Mouse (Mus musculus): Measurements from ENCODE around the gene Olfr194.
"Not testable (repeated sequence)": the region's sequence is repeated elsewhere in the genome, so short reads cannot be mapped to it uniquely, and the experiment has no call there.

The Olfr194 gene

DNA sequence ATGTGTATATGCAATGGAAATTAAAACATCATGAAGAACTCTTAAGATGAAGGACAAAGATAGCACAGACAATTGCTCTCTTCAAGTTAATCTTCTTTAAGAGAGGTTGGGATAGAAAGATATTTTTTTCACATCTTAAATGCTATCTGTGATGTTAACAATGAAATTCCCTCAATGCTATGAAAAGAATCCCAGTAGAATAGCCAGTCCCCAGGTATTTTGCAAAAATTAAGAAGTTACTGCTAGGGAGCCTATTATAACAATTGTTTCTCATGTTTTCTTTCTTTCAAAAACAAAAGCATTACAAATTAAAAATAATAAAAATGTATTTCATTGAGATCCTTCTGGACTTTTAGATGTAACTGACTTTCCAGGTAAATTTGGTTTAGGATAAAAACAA lies at the start of gene Olfr194:
Gene Olfr194 (minus strand): TSS at position 101 of the 400 bp plus-strand sequence.
- DNase-seq (ENCODE audit: low read depth, low spot score): no peak
- no peaks in the 10 kb centered on the region for H3K36me3 ChIP-seq (ENCODE audit: control insufficient read depth, insufficient read depth, low read length, poor library complexity, severe bottlenecking)
- H3K27me3 ChIP-seq (ENCODE audit: control insufficient read depth, insufficient read depth, low read length, poor library complexity, severe bottlenecking): no peaks in the 10 kb centered on the region

GRCm38 (mm10) chr16:59170354-59170753 lies 49.5 kb upstream of the Olfr194 start, which contains the start of gene Olfr196:
Gene Olfr196 (minus strand): TSS chr16:59170454.
- H3K36me3 ChIP-seq (ENCODE audit: control insufficient read depth, insufficient read depth, low read length, poor library complexity, severe bottlenecking): no peaks in the 10 kb centered on the region
- no peak for DNase-seq (ENCODE audit: low read depth, low spot score)
- no peaks in the 10 kb centered on the region for H3K27me3 ChIP-seq (ENCODE audit: control insufficient read depth, insufficient read depth, low read length, poor library complexity, severe bottlenecking)

DNA sequence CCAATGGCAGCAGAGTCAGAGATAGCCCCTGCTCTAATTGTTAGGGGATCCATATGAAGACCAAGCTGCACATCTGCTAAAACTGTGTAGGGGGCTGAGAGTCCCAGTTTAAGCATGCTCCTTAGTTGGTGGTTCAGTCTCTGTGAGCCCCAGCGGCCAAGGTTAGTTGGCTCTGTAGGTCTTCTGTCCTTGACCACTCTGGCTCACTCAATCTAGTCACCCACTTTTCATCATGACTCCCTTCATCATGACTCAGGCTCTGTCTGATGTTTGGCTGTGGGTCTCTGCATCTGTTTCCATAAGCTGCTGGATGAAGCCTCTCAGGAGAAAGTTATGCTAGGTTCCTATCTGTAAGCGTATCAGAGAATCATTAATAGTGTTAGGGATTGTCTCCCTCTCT lies 31.1 kb upstream of the Olfr194 start:
- Histone ChIP-seq H3K36me3 (ENCODE audit: control insufficient read depth, insufficient read depth, low read length, poor library complexity, severe bottlenecking) (no peaks in the 10 kb centered on the region), H3K27me3 (ENCODE audit: control insufficient read depth, insufficient read depth, low read length, poor library complexity, severe bottlenecking) (no peaks in the 10 kb centered on the region)
- no peak for DNase-seq (ENCODE audit: low read depth, low spot score)

GRCm38 (mm10) chr16:59146746-59147145 lies 25.9 kb upstream of the Olfr194 start, which contains the start of gene Olfr195:
Gene Olfr195 (plus strand): TSS chr16:59147046.
- Histone ChIP-seq H3K36me3 (ENCODE audit: control insufficient read depth, insufficient read depth, low read length, poor library complexity, severe bottlenecking) (no peaks in the 10 kb centered on the region), H3K27me3 (ENCODE audit: control insufficient read depth, insufficient read depth, low read length, poor library complexity, severe bottlenecking) (no peaks in the 10 kb centered on the region)
- no peak for DNase-seq (ENCODE audit: low read depth, low spot score)

GRCm38 (mm10) chr16:59141105-59141504 lies 20.2 kb upstream of the Olfr194 start:
- no peak for DNase-seq (ENCODE audit: low read depth, low spot score)
- Histone ChIP-seq H3K36me3 (ENCODE audit: control insufficient read depth, insufficient read depth, low read length, poor library complexity, severe bottlenecking) (no peaks in the 10 kb centered on the region), H3K27me3 (ENCODE audit: control insufficient read depth, insufficient read depth, low read length, poor library complexity, severe bottlenecking) (no peaks in the 10 kb centered on the region)

DNA sequence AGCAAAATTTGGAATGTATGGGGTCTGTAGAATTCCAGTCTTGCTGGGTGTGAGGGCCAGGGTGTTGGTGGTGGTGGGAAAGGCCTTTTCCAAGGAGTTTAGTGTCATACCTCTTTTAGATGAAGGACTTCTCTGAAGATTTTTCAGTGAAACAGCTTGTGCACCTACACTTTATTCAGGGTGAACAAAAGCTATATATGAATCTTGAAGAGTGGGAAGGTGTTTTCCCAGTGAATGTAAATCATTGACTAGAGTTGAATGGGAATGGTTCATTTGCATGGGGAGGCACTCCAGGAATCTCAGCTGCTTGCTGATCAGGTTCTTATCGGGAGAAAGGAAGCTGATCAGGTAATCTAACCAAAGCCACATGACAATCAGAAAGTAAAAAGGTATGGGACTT lies 9.9 kb upstream of the Olfr194 start:
- DNase-seq (ENCODE audit: low read depth, low spot score): no peak
- Histone ChIP-seq H3K36me3 (ENCODE audit: control insufficient read depth, insufficient read depth, low read length, poor library complexity, severe bottlenecking) (no peaks in the 10 kb centered on the region), H3K27me3 (ENCODE audit: control insufficient read depth, insufficient read depth, low read length, poor library complexity, severe bottlenecking) (no peaks in the 10 kb centered on the region)

DNA sequence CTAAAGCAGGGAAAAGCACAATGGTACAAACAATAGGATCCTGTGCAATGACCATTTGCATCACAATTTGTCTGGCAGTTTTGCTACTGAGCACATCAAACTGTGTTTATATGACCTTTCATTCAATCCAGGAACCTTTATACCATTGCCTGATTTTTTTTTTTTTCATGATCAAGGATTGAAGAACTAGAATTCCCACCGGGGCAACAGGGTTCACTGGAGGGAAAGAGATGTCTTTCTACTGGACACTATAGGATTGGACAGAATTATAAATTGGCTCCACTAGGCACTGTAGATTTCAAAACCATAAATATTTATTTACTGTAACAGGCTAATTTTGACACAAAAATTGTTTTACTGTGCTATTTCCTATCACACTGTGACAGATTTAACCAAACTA lies 9.1 kb downstream of the Olfr194 start, which contains the start of gene Olfr193:
Gene Olfr193 (minus strand): TSS at position 101 of the 400 bp plus-strand sequence.
- Histone ChIP-seq H3K36me3 (ENCODE audit: control insufficient read depth, insufficient read depth, low read length, poor library complexity, severe bottlenecking) (no peaks in the 10 kb centered on the region), H3K27me3 (ENCODE audit: control insufficient read depth, insufficient read depth, low read length, poor library complexity, severe bottlenecking) (no peaks in the 10 kb centered on the region)
- no peak for DNase-seq (ENCODE audit: low read depth, low spot score)

DNA sequence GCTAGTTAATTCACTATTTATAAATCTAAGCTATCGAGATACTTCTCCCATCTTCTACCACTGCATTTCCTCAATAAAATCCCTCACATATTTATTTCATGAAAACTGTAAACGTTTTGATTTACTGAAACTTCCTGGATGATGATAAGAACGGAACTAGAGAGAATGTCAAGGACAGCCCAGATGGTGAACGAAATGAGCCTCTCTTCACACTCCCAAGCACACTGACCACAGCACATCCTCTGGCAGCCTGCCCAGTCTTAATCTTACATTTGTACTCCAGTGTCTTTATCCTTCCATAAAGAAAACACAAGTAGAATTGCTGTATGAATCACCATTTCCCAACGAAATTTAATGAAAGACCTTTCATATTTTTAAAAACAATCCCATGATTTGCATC lies 12.3 kb downstream of the Olfr194 start:
- not testable (repeated sequence) for H3K27me3 ChIP-seq (ENCODE audit: control insufficient read depth, insufficient read depth, low read length, poor library complexity, severe bottlenecking); H3K36me3 ChIP-seq (ENCODE audit: control insufficient read depth, insufficient read depth, low read length, poor library complexity, severe bottlenecking); DNase-seq (ENCODE audit: low read depth, low spot score)

- Histone ChIP-seq H3K36me3 (ENCODE audit: control insufficient read depth, insufficient read depth, low read length, poor library complexity, severe bottlenecking) (no peaks in the 10 kb centered on the region), H3K27me3 (ENCODE audit: control insufficient read depth, insufficient read depth, low read length, poor library complexity, severe bottlenecking) (no peaks in the 10 kb centered on the region)
- no peak for DNase-seq (ENCODE audit: low read depth, low spot score)
Measured at GRCm38 (mm10) chr16:59105312-59105711, 15.6 kb downstream of the Olfr194 start.

GRCm38 (mm10) chr16:59089722-59090121 lies 31.1 kb downstream of the Olfr194 start, which contains the start of gene Olfr191:
Gene Olfr191 (minus strand): TSS chr16:59089822.
- not testable (repeated sequence) for H3K36me3 ChIP-seq (ENCODE audit: control insufficient read depth, insufficient read depth, low read length, poor library complexity, severe bottlenecking); H3K27me3 ChIP-seq (ENCODE audit: control insufficient read depth, insufficient read depth, low read length, poor library complexity, severe bottlenecking); DNase-seq (ENCODE audit: low read depth, low spot score)

GRCm38 (mm10) chr16:59081113-59081512 lies 39.8 kb downstream of the Olfr194 start:
- DNase-seq (ENCODE audit: low read depth, low spot score); H3K36me3 ChIP-seq (ENCODE audit: control insufficient read depth, insufficient read depth, low read length, poor library complexity, severe bottlenecking); H3K27me3 ChIP-seq (ENCODE audit: control insufficient read depth, insufficient read depth, low read length, poor library complexity, severe bottlenecking): not testable (repeated sequence)

GRCm38 (mm10) chr16:59077905-59078304 lies 43.0 kb downstream of the Olfr194 start, which contains the start of gene Olfr190:
Gene Olfr190 (minus strand): TSS chr16:59078005.
- no peaks in the 10 kb centered on the region for H3K27me3 ChIP-seq (ENCODE audit: control insufficient read depth, insufficient read depth, low read length, poor library complexity, severe bottlenecking)
- no peak for DNase-seq (ENCODE audit: low read depth, low spot score)
- no peaks in the 10 kb centered on the region for H3K36me3 ChIP-seq (ENCODE audit: control insufficient read depth, insufficient read depth, low read length, poor library complexity, severe bottlenecking)

DNA sequence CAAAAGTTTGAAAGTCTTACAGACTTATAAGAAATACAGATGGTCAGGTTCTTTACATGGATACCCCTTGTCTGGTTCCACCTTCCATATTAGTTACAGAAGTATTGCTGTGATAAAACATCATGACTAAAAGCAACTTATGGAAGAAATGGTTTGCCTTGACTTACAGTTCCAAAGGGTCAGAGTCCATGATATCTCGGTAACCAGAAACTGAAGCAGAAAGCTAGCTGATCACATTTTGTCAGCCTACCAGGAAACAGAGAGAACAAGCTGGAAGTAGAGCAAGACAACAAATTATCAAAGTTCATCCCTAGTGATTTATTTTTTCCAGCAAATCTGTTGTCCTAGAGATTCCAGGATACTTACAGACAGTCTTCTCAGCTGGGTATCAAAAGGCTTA lies 47.3 kb downstream of the Olfr194 start:
- no peaks in the 10 kb centered on the region for H3K27me3 ChIP-seq (ENCODE audit: control insufficient read depth, insufficient read depth, low read length, poor library complexity, severe bottlenecking)
- no peaks in the 10 kb centered on the region for H3K36me3 ChIP-seq (ENCODE audit: control insufficient read depth, insufficient read depth, low read length, poor library complexity, severe bottlenecking)
- no peak for DNase-seq (ENCODE audit: low read depth, low spot score)

- Histone ChIP-seq H3K27me3 (ENCODE audit: control insufficient read depth, insufficient read depth, low read length, poor library complexity, severe bottlenecking) (no peaks in the 10 kb centered on the region), H3K36me3 (ENCODE audit: control insufficient read depth, insufficient read depth, low read length, poor library complexity, severe bottlenecking) (no peaks in the 10 kb centered on the region)
- no peak for DNase-seq (ENCODE audit: low read depth, low spot score)
Measured at GRCm38 (mm10) chr16:59071755-59072154, 49.1 kb downstream of the Olfr194 start.

Data from splenic B cell, adult 2 months (primary cell).